Mouse (Mus musculus) testis, adult 2 months (tissue): ENCODE results near the gene Hist2h2ab.

Experiments
- CTCF ChIP-seq: fragments of 200-500 bp; IDR thresholded peaks from 2 replicates; pipeline ENCODE4 v1.5.1; 2012; ENCODE audit warnings: low read depth, mild to moderate bottlenecking, inconsistent platforms, low read length, moderate library complexity; ENCODE audit not compliant: control insufficient read depth, insufficient read depth, insufficient replicate concordance
- POLR2A ChIP-seq: fragments of 200-500 bp; IDR thresholded peaks from 2 replicates; pipeline ENCODE4 v1.6.1; 2012; ENCODE audit warnings: low read depth, mild to moderate bottlenecking, inconsistent platforms, low read length, moderate library complexity; ENCODE audit not compliant: control insufficient read depth

DNA sequence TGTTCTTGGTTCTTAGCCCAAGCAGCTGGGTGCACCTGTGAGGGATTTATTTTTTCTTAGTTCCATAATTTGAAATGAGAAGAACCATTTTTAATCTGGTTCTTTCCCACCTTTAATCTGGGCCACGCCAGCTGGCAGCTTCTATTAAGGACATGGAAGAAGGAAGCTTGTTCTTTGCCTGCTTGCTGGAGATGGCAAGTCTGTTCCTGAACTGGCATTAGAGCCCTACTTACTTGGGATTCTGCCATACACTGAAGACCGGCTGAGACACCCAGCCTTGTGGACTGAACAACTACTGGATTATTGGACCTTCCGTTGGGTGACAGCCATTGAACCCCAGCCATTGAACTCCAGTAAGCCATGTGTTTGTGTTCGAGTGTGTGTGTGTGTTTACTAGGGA, 3.1 kb downstream of the Hist2h2ab start:
- TF ChIP-seq CTCF (no peak), POLR2A (no peak)
